Mouse (Mus musculus) gastrocnemius, postnatal 36 days (tissue): ENCODE results near the gene Otub2. TPM values are rescaled to one million over a fixed set of nuclear protein-coding genes. Genes with fewer than 3 reads are reported as not detected.

Source experiments
- DNase-seq, 2 experiments: peaks; one replicate each; pipeline ENCODE4 v3.0.0; 2022
- intact Hi-C: fragments of 180-260 bp; cut with DNase I; formaldehyde crosslinking; loops from one replicate; pipeline ENCODE4 v1.15.1; 2025
- total RNA-seq, 2 experiments: library from RNA; stranded (reverse); gene quantifications; 2 replicates each; pipeline ENCODE4 v1.2.3; 2021

Otub2 gene
- total RNA-seq, 2 experiments from 2014 or later, result 1.8 to 4.5 TPM

DNA sequence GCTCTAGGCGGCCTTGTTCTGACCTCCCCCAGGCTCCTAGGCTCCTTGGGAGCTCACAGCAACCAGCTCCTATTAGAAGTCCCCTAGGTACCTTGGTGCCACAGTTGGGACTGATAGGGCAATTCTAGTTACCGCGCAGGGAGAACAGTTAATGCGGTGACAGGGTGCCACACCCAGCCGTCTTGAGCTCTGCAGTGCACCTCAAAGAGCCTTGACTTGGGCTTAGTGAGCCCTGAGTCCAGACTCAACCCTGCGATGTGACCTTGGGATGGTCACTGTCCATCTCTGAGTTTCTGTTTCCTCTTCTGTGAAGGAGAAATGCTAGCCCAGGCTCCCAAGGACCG, 20.2 kb upstream of the Otub2 start:
- intact Hi-C loops, result loop anchor here (2.0 to 5.0 kb wide), 2 partner anchors 43 to 226 kb away; no protein-coding TSS in a partner anchor
- no peak for DNase-seq

DNA sequence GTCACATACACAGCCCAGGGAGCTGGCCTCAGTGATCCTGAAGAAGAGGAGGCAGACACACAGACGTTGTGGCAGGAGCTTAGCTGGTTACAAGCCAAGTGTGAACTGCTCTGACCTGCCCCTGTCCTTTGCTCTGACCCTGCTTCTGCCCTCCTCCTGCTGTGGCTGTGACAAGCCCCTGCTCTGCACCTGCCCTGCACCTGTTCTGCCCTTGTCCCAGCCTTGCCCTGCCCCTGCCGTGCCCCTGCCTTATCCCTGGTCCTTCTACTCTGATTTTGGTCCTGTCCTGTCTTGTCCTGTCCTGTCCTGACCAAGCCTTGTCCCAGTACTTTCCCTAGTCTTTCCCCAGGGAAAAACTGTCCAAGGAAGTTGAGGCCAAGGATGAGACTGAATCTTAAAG, 19.7 kb upstream of the Otub2 start:
- no peak for DNase-seq
- intact Hi-C loops, result loop anchor here (2.0 to 5.0 kb wide), 2 partner anchors 44 to 226 kb away; no protein-coding TSS in a partner anchor

- DNase-seq, result no peak
- intact Hi-C loops, result no loop called here
Observed at GRCm38 (mm10) chr12:103370861-103371260, 17.6 kb upstream of the Otub2 start.

- intact Hi-C loops, result no loop called here
- DNase-seq, result peak in 1 of 2 experiments; percentile 49
Observed at GRCm38 (mm10) chr12:103371711-103372110, 16.8 kb upstream of the Otub2 start.

DNA sequence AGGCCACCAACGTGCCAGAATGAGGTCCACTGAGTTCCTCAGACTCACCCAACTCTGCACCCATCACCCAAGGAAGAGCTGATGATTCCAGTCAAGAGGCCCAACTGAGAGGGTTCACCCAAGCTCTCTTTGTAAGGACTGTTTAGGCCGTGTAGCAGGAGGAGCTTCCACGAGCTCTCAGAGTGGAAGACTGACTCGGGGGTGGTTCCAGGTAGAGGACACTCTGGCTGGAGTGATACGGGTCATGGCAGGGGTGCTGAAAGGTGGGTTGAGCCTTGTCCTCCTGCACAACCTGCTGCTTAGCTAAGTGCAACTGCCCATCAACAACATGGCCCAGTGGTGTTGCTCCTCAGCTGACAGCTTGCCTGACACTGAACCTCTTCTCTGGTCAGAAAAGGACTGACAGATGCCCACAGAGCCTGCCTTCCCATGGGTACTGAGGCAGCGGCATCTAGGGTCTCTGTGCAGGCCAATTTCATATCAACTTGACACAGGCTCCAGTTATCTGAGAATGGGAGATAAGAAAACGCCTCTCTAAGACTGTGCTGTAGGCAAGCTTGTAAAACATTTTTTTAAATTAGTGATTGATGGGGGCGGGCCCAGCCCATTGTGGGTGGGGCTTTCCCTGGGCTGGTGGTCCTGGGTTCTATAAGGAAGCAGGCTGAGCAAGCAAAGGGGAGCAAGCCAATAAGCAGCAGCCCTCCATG, 14.8 kb upstream of the Otub2 start:
- no peak for DNase-seq
- intact Hi-C loops, result no loop called here

GRCm38 (mm10) chr12:103376124-103376523, 12.4 kb upstream of the Otub2 start:
- intact Hi-C loops, result no loop called here
- DNase-seq, result no peak

DNA sequence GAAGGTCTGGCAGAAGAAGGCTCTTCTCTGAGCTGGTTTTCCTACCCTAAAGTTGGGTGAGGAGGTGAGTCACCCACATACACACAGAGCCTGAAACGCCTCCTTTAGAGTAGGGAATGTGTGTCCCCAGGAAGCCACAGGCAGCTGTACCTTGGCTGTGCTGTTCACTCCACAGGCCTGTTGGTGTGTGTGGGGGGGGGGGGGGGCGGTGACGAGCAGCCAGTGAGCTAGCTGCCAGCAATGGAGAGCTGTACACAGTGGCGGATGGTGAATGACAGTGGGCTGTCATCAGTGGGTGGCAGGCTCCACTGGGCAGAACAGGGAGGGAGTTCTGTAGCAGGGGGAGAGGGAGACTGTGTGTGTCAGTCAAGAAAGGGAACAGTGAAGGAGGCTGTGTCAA, 11.7 kb upstream of the Otub2 start:
- intact Hi-C loops, result no loop called here
- DNase-seq, result no peak

DNA sequence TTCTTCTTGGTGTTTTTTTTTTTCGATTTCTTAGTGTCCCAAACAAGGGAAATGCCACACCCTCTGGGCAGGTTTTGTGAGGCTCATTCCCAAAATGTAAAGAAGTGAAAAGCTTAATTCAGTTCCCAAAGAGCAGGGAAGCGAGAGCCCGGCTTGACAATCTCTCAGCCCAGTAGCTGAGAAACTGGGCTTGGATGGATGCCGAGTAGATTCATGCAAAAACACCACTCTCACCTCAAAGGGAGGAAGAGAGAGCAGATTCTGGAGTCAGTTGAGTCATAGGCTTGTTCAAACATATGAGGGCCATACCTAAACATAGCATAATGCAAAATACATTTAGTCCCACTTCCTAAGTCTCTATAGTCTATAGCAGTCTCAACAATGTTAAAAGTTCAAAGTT, 8.3 kb upstream of the Otub2 start:
- intact Hi-C loops, result no loop called here
- no peak for DNase-seq

DNA sequence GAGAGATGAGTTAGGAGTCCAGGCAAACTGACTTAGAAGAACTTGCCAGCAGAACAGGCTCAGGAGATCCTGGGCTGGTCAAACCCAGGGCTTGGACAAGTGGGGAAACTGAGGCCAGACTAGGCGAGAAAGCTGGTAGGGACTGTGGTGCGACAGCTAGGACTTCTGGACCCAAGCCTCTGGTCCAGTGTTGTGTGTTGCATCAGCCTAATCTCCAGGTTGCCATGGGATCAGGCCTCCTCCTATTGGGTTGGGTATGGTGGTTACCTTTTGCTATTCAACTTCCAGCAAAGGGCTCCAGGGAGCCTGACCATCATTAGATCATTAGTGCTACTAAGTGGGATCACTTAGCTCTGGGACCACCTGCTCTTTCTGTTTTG, 856 bp downstream of the Otub2 start:
- intact Hi-C loops, result no loop called here

GRCm38 (mm10) chr12:103389982-103390381, 1.5 kb downstream of the Otub2 start:
- DNase-seq, result no peak
- intact Hi-C loops, result no loop called here

More for the DNA sequence above, 856 bp downstream of the Otub2 start:
- no peak for DNase-seq

DNA sequence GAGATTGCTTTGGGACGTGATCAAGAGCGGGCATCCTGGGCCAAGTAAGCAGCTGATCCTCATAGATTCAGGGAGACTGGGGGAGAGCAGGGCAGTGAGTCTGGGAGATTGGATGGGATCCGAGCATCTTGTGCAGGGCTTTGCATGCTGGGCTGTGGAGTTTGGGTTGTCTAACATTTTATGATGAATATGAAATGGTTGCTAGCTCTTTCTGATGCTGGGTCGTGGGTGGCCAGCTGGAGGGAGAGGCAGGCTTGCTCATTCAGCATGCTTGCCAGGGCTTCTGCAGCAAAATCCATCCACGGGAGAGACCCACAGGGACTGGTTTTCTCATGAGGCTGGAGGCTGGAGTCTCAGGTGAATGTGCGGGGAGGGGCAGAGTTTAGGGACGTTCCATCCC, 2.6 kb downstream of the Otub2 start:
- intact Hi-C loops, result no loop called here
- DNase-seq, result no peak

GRCm38 (mm10) chr12:103393528-103393927, 5.0 kb downstream of the Otub2 start:
- intact Hi-C loops, result no loop called here
- DNase-seq, result no peak

DNA sequence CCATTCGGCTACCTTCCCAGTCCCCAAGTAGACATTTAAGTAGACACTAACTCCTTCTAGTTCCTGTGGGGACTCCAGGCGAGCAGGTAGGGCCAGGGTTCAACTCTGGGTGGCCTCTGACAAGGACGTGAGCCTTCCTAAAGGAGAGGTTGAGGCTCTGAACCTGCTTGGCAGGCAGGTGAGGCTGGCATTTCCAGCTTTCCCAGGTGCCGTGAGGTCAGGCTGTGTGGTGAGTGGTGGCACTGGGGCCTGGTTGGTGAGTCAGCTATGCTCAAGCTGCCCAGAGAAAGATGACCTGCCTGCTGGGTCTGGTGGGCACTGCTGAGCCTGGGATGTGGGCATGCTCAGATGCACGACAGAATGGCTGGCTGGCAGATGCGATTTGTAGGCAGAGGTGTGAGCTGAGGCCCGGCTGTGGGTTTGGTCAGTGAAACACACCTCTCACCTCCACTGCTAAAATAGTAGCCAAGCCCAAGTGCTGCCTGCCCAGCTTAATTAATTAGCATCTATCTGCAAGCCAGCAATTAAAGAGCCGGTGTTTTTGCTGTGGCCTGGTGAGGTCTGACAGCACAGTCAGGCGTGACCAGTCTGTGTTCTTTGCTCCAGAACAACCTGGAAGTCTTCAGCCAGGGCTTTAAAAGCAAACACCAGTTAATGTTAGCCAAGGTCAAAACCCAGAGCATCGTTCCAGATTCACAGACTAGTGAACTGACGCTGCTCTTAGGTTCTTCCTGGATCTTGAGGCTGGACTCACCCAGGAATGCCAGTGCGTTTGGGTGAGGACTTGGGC, 7.2 kb downstream of the Otub2 start:
- no peak for DNase-seq
- intact Hi-C loops, result no loop called here

DNA sequence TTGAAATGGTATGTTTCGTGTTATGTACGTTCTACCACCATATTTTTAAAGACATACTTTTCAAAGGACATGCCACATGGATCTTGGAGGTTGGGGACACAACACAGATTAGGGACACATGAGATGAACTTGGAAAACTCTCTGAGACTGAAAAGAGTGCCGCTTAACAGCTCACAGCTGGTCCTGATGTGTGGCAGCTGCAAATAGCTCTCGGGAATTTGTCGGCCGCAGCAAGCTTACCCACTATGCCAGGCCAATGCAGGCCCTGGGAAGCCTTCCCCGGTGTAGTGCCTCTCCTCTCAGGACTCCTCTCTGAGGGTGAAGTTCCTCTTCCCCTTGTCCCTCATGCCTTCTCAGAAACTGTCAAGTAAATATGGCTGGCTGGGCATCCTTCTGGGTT, 8.3 kb downstream of the Otub2 start:
- intact Hi-C loops, result no loop called here
- no peak for DNase-seq

- intact Hi-C loops, result no loop called here
- DNase-seq, result no peak
Observed at GRCm38 (mm10) chr12:103404131-103404530, 15.6 kb downstream of the Otub2 start.

DNA sequence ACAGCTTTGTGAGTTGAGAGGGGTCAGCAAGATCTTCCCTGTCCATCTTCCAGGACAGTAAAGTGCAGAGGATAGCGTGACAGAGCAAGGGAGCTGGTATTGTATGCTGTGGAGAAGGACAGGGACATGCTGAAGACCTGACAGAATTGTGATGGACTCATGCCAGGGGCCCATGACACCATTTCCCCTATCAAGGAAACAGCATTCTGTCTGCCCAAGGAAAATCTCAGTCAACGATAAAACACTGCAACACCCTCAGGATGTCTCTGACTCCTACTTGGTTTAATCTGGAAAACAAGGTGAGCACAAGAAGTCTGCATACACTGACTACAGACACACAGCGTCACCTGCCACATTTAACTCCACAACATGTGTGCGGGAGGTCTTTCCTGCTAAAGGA, 19.2 kb downstream of the Otub2 start, which contains the start of gene 9330161L09Rik:
9330161L09Rik (minus strand) TSS at position 101 of the 400 bp plus-strand sequence.
- intact Hi-C loops, result no loop called here
- DNase-seq, result no peak

- DNase-seq, result no peak
- intact Hi-C loops, result no loop called here
Observed at GRCm38 (mm10) chr12:103408144-103408543, 19.7 kb downstream of the Otub2 start.

GRCm38 (mm10) chr12:103425016-103425728, 36.7 kb downstream of the Otub2 start:
- DNase-seq, result no peak
- intact Hi-C loops, result loop anchor here (10.0 kb wide), 1 partner anchor 220 kb away; no protein-coding TSS in a partner anchor

DNA sequence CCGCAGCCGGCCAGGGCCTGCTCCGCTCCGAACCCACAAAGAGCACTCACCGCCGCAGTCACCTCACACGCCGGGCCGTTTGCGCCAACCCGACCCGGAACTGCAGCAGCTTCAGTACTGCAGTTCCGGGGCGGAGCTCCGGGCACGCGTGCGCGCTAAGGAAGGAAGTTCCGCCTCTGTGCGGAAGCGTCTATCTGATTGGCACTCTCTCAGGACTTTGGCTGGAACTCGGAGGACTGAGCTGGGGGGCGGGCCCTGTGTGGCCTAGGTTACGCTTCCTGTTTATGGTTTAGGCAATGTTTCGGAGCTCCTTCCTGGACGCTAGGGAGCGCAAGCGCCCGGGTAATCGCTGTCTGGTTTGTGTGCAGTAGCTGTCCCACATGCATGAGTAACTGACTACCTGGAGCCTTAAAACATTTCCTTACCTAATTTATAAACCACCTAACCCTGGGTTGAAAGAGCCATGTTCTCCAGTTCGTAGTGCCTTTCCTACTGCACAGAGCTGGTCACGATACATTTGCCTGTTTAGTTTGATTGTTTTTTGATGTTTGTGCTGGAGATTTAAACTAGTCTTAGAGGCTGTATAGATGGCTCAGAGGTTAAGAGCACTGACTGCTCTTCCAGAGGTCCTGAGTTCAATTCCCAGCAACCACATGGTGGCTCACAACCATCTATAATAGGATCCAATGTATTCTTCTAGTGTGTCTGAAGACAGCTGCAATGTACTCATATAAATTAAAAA, 37.4 kb downstream of the Otub2 start, which contains the start of gene Ddx24:
Ddx24 (minus strand) TSS at position 102 of the 742 bp plus-strand sequence.
- DNase-seq, result peak; percentile 96 to 97
- intact Hi-C loops, result loop anchor here (1.0 to 10.0 kb wide), 2 partner anchors 66 to 219 kb away; no protein-coding TSS in a partner anchor

- intact Hi-C loops, result loop anchor here (1.0 to 10.0 kb wide), 2 partner anchors 66 to 218 kb away; no protein-coding TSS in a partner anchor
Observed at GRCm38 (mm10) chr12:103426710-103427109, 38.2 kb downstream of the Otub2 start.

More at GRCm38 (mm10) chr12:103426710-103427109, 38.2 kb downstream of the Otub2 start:
- DNase-seq, result no peak
